Mouse (Mus musculus) hindbrain, embryonic 14.5 days (tissue): ENCODE results near the gene Ffar1. TPM values are rescaled to one million over a fixed set of nuclear protein-coding genes. Genes with fewer than 3 reads are reported as not detected.
A peak's percentile ranks its signal among the peaks of the same experiment; 100 is the strongest.

Source experiments
- ATAC-seq: fragments of 200-750 bp; cut with Nextera tagmentation; 2 replicates; pipeline ENCODE4 v1.8.0; 2017; ENCODE audit warnings: moderate number of reproducible peaks, mild to moderate bottlenecking, moderate TSS enrichment, moderate library complexity; ENCODE audit not compliant: low FRiP score
- DNase-seq: peaks from one replicate; pipeline ENCODE4 v3.0.0-alpha.2; 2015; ENCODE audit warnings: low spot score
- H3K27ac ChIP-seq: fragments of 300-500 bp; sonication (generic); 2 replicates; pipeline ENCODE4 v1.5.1; 2014; ENCODE audit warnings: mild to moderate bottlenecking, moderate library complexity
- H3K27me3 ChIP-seq: fragments of 300-500 bp; sonication (generic); 2 replicates; pipeline ENCODE4 v1.6.1; 2014; ENCODE audit warnings: mild to moderate bottlenecking, low read length, mixed read lengths; ENCODE audit not compliant: control insufficient read depth, insufficient read depth
- H3K36me3 ChIP-seq: fragments of 300-500 bp; sonication (generic); replicated peaks from 2 replicates; pipeline ENCODE4 v1.6.1; 2014; ENCODE audit not compliant: control insufficient read depth, insufficient read depth
- H3K4me1 ChIP-seq: fragments of 300-500 bp; sonication (generic); replicated peaks from 2 replicates; pipeline ENCODE4 v1.6.1; 2014; ENCODE audit warnings: antibody characterized with exemption, low read length, mixed read lengths; ENCODE audit not compliant: control insufficient read depth, insufficient read depth
- H3K4me2 ChIP-seq: fragments of 300-500 bp; sonication (generic); replicated peaks from 2 replicates; pipeline ENCODE4 v1.6.1; 2014; ENCODE audit warnings: mild to moderate bottlenecking, moderate library complexity
- H3K4me3 ChIP-seq: fragments of 300-500 bp; sonication (generic); replicated peaks from 2 replicates; pipeline ENCODE4 v1.5.1; 2014; ENCODE audit warnings: mild to moderate bottlenecking, low read length
- H3K9ac ChIP-seq: fragments of 300-500 bp; sonication (generic); 2 replicates; pipeline ENCODE4 v1.6.1; 2014
- H3K9me3 ChIP-seq: fragments of 300-500 bp; sonication (generic); 2 replicates; pipeline ENCODE4 v1.6.1; 2016; ENCODE audit warnings: low read length; ENCODE audit not compliant: control insufficient read depth
- WGBS: fragments of 180-500 bp; shearing (Covaris S2); extraction: QIAGEN DNeasy Blood & Tissue Kit; methylation state at CpG from one replicate; pipeline ENCODE4 v1.1.7; 2014; 5-methylcytosine and 5-hydroxymethylcytosine counted together
- polyA plus RNA-seq: library from polyadenylated mRNA; unstranded; fragments of >200 nt; fragmentation: Nextera tagmentation; extraction: Ambion mirVana; gene quantifications from 2 replicates; pipeline ENCODE4 v1.2.1, GENCODE M21; 2014

Gene Ffar1
- polyA plus RNA-seq, 1 experiment from 2014 or later, result not detected

- Histone ChIP-seq H3K9me3 (no peaks in the 10 kb centered on the region), H3K36me3 (no peaks in the 10 kb centered on the region), H3K27ac (no peak within 1 kb of the TSS), H3K9ac (no peak within 1 kb of the TSS), H3K27me3 (no peaks in the 10 kb centered on the region), H3K4me2 (no peak within 1 kb of the TSS), H3K4me3 (no peak within 1 kb of the TSS), H3K4me1 (no peaks in the 10 kb centered on the region)
- DNase-seq, result no peak
- 94% methylated on average over 18 of the region's 18 CpGs for WGBS
- ATAC-seq, result no peak
Measured at GRCm38 (mm10) chr7:30823675-30824074, 37.7 kb downstream of the Ffar1 start, which contains the start of gene Ffar2. TSS of gene Ffar2 (minus strand) at chr7:30823775.

- ATAC-seq (no peak), DNase-seq (no peak)
- Histone ChIP-seq H3K27me3 (no peaks in the 10 kb centered on the region), H3K27ac (no peak overlapping the region), H3K36me3 (no peaks in the 10 kb centered on the region), H3K9ac (no peak overlapping the region), H3K4me1 (no peaks in the 10 kb centered on the region), H3K9me3 (no peaks in the 10 kb centered on the region), H3K4me2 (no peak overlapping the region), H3K4me3 (no peak overlapping the region)
- 77% methylated on average over 5 of the region's 5 CpGs for WGBS
Measured at GRCm38 (mm10) chr7:30821532-30821931, 39.8 kb downstream of the Ffar1 start.

GRCm38 (mm10) chr7:30820854-30821445 is 40.4 kb downstream of the Ffar1 start:
- WGBS, result 74% methylated on average over 7 of the region's 7 CpGs
- H3K27me3 ChIP-seq, result no peaks in the 10 kb centered on the region
- no peak overlapping the region for H3K27ac ChIP-seq
- no peaks in the 10 kb centered on the region for H3K9me3 ChIP-seq
- ATAC-seq, result no peak
- no peaks in the 10 kb centered on the region for H3K4me1 ChIP-seq
- no peak for DNase-seq
- H3K4me3 ChIP-seq, result no peak overlapping the region
- H3K9ac ChIP-seq, result no peak overlapping the region
- no peaks in the 10 kb centered on the region for H3K36me3 ChIP-seq
- no peak overlapping the region for H3K4me2 ChIP-seq

- Histone ChIP-seq H3K4me2 (no peak overlapping the region), H3K36me3 (no peaks in the 10 kb centered on the region), H3K27ac (no peak overlapping the region), H3K9me3 (no peaks in the 10 kb centered on the region), H3K4me3 (no peak overlapping the region), H3K27me3 (no peaks in the 10 kb centered on the region), H3K4me1 (no peaks in the 10 kb centered on the region), H3K9ac (no peak overlapping the region)
- ATAC-seq, result no peak
- 73% methylated on average over 6 of the region's 6 CpGs for WGBS
- no peak for DNase-seq
Measured at GRCm38 (mm10) chr7:30820131-30820530, 41.2 kb downstream of the Ffar1 start.

- Histone ChIP-seq H3K36me3 (no peaks in the 10 kb centered on the region), H3K9ac (no peak overlapping the region), H3K9me3 (no peaks in the 10 kb centered on the region), H3K27ac (no peak overlapping the region), H3K27me3 (no peaks in the 10 kb centered on the region), H3K4me3 (no peak overlapping the region), H3K4me1 (no peaks in the 10 kb centered on the region), H3K4me2 (no peak overlapping the region)
- no peak for DNase-seq
- peak; percentile 24; the same call in 1 of the 2 replicates for ATAC-seq
- 50% methylated on average over 6 of the region's 6 CpGs for WGBS
Measured at GRCm38 (mm10) chr7:30812291-30812807, 49.0 kb downstream of the Ffar1 start.

- Histone ChIP-seq H3K4me3 (no peak overlapping the region), H3K36me3 (no peaks in the 10 kb centered on the region), H3K9me3 (no peaks in the 10 kb centered on the region), H3K9ac (no peak overlapping the region), H3K27ac (no peak overlapping the region), H3K4me1 (no peaks in the 10 kb centered on the region), H3K27me3 (no peaks in the 10 kb centered on the region), H3K4me2 (no peak overlapping the region)
- ATAC-seq, result no peak
- no peak for DNase-seq
- 67% methylated on average over 9 of the region's 9 CpGs for WGBS
Measured at GRCm38 (mm10) chr7:30811757-30812290, 49.5 kb downstream of the Ffar1 start.

GRCm38 (mm10) chr7:30810319-30810718 is 51.0 kb downstream of the Ffar1 start:
- Histone ChIP-seq H3K27me3 (no peaks in the 10 kb centered on the region), H3K4me3 (no peak overlapping the region), H3K4me2 (no peak overlapping the region), H3K27ac (no peak overlapping the region), H3K4me1 (no peaks in the 10 kb centered on the region), H3K9ac (no peak overlapping the region), H3K36me3 (no peaks in the 10 kb centered on the region), H3K9me3 (no peaks in the 10 kb centered on the region)
- no peak for ATAC-seq
- DNase-seq, result no peak
- 57% methylated on average over 6 of the region's 6 CpGs for WGBS

Other genes starting within 250 kb of the Ffar1 start
- gene Upk1a, start 248.7 kb downstream of the Ffar1 start, polyA plus RNA-seq, result 0.43 and 0.76 TPM in 2 replicates
- 1,184 and 1,299 TPM in 2 replicates for gene Cox6b1, start 235.4 kb downstream of the Ffar1 start, polyA plus RNA-seq
- 0.19 TPM in 1 of 2 replicates, not detected in the other for gene Etv2, start 225.7 kb downstream of the Ffar1 start, polyA plus RNA-seq
- gene Rbm42, start 211.2 kb downstream of the Ffar1 start, polyA plus RNA-seq, result 115 and 118 TPM in 2 replicates
- gene Haus5, start 196.6 kb downstream of the Ffar1 start, polyA plus RNA-seq, result 20.0 and 20.6 TPM in 2 replicates
- gene Pmis2, start 190.0 kb downstream of the Ffar1 start, polyA plus RNA-seq, result not detected in 2 replicates
- not detected in 2 replicates for gene 2200002J24Rik, start 162.6 kb downstream of the Ffar1 start, polyA plus RNA-seq
- gene Atp4a, start 149.4 kb downstream of the Ffar1 start, polyA plus RNA-seq, result 2.0 and 2.1 TPM in 2 replicates
- 281 and 319 TPM in 2 replicates for gene Tmem147, start 132.0 kb downstream of the Ffar1 start, polyA plus RNA-seq
- gene Gapdhs, start 117.9 kb downstream of the Ffar1 start, polyA plus RNA-seq, result 0.14 and 1.3 TPM in 2 replicates
- gene Sbsn, start 110.1 kb downstream of the Ffar1 start, polyA plus RNA-seq, result 0.65 and 2.1 TPM in 2 replicates
- gene Dmkn, start 97.8 kb downstream of the Ffar1 start, polyA plus RNA-seq, result 2.2 and 2.4 TPM in 2 replicates
- not detected in 2 replicates for gene Krtdap, start 73.7 kb downstream of the Ffar1 start, polyA plus RNA-seq
- gene Ffar2, start 37.8 kb downstream of the Ffar1 start, polyA plus RNA-seq, result 0.22 TPM in 1 of 2 replicates, not detected in the other
- gene Ffar3, start 5.4 kb downstream of the Ffar1 start, polyA plus RNA-seq, result not detected in 2 replicates
- 0.17 TPM in 1 of 2 replicates, not detected in the other for gene Cd22, start 18.8 kb upstream of the Ffar1 start, polyA plus RNA-seq
- gene Mag, start 53.3 kb upstream of the Ffar1 start, polyA plus RNA-seq, result 3.4 and 4.3 TPM in 2 replicates
- gene Hamp2, start 63.1 kb upstream of the Ffar1 start, polyA plus RNA-seq, result not detected in 2 replicates
- gene Hamp, start 82.5 kb upstream of the Ffar1 start, polyA plus RNA-seq, result not detected in 2 replicates
- 24.9 and 26.5 TPM in 2 replicates for gene Usf2, start 95.2 kb upstream of the Ffar1 start, polyA plus RNA-seq
- 19.6 and 21.7 TPM in 2 replicates for gene Lsr, start 111.9 kb upstream of the Ffar1 start, polyA plus RNA-seq
- gene Fam187b, start 112.2 kb upstream of the Ffar1 start, polyA plus RNA-seq, result 0.22 and 1.0 TPM in 2 replicates
- 13.6 and 14.8 TPM in 2 replicates for gene Fxyd5, start 180.9 kb upstream of the Ffar1 start, polyA plus RNA-seq
- gene Fxyd7, start 189.9 kb upstream of the Ffar1 start, polyA plus RNA-seq, result 236 and 249 TPM in 2 replicates
- gene Fxyd1, start 195.6 kb upstream of the Ffar1 start, polyA plus RNA-seq, result 34.1 and 59.0 TPM in 2 replicates
- 0.28 and 0.60 TPM in 2 replicates for gene Lgi4, start 197.8 kb upstream of the Ffar1 start, polyA plus RNA-seq
- 0.66 TPM in 1 of 2 replicates, not detected in the other for gene Fxyd3, start 215.1 kb upstream of the Ffar1 start, polyA plus RNA-seq